Mouse (Mus musculus): ENCODE data around the gene Sec61g.
A peak's percentile ranks its signal among the peaks of the same experiment; 100 is the strongest.
"Not testable (repeated sequence)": the region's sequence is repeated elsewhere in the genome, so short reads cannot be mapped to it uniquely, and the experiment has no call there.

Sec61g gene

GRCm38 (mm10) chr11:16508052-16508654, at the start of gene Sec61g:
Gene Sec61g (minus strand): TSS chr11:16508484.
- DNase-seq (ENCODE audit: low spot score in 2 of 2) = peak; percentile 87 to 93

DNA sequence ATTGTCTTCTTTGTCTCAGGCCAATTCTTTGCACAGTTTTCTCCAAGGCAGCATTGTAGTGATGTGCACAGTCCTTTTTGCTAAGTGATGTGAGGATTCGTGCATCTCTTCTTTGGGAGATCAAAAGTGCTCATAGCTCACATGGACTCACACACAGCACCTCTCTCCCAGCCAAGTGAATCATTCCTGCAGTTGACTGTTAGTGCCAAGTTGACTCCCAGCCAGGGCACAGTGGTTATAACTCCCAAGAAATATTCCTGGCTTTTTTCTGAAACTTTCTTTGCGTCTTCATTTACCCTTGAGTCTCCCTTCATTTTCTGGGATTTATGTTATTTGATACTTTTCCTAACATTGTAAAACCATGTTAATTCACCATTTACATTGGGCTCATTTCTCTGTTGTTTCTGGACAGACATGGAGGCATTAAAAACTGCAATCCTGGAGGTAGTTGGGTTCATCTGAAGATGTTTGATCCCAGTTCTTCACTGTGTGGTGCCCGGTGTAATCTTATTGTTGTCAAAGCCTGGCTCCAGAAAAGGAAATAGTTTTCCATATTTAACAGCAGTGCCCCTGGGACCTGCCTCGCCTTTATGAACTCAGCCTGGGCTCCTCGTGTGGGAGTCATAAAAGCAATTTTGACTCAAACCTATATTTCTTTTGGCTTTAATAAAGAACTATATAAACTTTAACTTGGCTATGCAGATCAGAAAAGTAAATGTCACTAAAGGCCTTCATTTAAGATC, 38.3 kb upstream of the Sec61g start:
- no peak for DNase-seq (ENCODE audit: low spot score in 2 of 2)

GRCm38 (mm10) chr11:16537379-16537778, 29.1 kb upstream of the Sec61g start:
- DNase-seq (ENCODE audit: low spot score in 2 of 2) = no peak

DNA sequence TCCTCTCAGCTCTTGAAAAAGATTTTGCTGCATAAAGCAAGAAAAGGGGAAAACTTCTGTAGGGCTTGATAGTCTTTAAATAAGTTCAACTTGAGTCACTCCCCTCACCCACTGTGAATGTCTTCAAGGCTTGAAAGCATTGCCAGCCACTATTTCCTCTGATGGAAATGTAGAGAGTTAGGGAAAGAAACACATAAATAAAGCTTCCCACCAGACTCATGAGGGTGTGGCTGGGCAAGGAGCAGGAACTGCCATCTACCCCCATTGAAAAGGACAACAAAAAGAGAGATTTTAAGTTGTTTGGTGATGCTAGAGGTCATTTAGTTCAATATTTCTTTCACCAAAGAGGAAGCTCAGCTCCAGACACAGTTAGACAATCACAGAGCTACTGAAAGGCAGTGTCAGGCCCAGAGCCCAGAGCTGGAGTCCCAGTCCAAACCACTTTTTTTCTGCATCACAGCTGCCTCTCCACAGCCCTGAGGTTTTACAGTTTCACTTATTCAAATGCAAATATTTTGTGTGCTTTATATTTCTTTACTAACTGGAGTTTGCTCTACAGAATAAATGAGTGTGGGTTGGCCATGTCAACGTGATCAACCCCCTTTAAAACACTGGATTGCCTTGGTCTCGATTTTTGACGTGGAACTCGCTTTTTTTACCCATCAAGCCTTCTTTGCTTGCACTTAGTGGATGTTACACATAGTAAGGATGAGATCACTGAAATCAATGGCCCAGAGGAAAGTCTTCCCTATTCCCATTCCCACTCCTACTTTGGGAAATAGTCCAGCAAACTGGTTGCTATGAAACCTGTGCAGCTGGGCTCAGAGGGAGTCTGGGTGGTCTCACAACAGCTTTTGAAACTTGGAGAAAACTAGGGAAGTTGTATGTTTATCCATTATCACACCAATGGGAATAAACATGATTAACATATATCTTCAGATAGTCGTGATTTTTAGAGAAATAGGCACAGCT, 26.6 kb upstream of the Sec61g start:
- no peak for DNase-seq (ENCODE audit: low spot score in 2 of 2)

DNA sequence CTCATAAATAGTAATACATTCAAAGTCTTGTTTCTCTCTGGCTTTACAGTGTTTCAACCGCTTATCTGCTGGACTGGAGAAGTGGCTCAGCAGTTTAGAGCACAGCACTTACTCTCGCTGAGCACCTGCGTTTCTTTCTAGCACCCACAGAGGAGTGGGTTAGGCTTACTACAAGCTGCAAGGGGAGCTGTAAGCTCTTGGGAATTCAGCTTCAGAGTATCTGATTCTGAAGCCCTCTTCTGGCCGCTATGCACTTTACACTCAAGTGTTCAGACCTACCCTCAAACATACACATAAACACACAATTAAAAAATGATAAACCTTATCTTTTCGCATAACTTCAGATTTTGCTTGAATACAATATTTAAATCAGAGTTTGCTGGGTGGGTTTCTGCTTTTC, 24.6 kb upstream of the Sec61g start:
- no peak for DNase-seq (ENCODE audit: low spot score in 2 of 2)

DNA sequence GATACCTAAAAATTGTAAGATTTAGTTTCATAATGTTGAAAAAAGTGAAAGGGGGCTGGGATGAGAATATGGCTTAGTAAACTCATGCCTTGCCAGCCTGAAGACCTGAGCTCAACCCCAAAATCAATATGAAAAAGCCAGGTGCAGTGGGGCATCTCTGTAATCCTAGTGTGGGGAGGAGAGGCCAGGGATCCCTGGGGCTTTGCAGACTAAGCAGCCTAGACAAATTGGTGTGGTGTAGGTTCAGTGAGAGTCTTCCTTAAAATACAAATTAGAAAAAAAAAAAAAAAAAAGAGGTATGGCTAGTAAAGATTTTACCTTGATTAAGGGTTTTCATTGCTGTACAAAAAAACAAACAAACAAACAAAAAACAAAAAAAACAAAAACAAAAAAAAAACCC, 20.6 kb upstream of the Sec61g start:
- DNase-seq (ENCODE audit: low spot score in 2 of 2) = no peak

- DNase-seq (ENCODE audit: low spot score in 2 of 2) = no peak
These were observed 20.1 kb upstream of the Sec61g start for GRCm38 (mm10) chr11:16528391-16528790.

GRCm38 (mm10) chr11:16527743-16528142, 19.5 kb upstream of the Sec61g start:
- DNase-seq (ENCODE audit: low spot score in 2 of 2) = no peak

DNA sequence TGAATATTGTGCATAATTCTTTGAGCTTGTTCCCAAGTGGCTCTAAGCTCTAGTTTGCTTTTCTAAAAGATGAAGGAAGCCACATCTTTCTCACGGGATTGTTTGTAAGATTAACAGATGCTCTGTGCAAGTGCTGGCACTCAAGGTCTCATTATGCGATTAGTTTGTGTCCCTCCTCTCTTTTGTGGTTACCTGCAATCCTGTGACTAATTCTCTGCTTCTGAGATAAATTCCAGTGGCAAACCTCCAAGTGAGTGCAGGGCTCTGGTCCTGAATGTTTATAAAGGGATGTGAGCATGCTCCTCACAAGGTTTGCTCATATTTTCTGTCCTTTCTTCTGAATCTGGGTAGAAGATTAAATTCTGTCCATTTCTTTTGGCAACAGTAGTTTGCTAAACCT, 18.2 kb upstream of the Sec61g start:
- DNase-seq (ENCODE audit: low spot score in 2 of 2) = no peak

GRCm38 (mm10) chr11:16525724-16526123, 17.4 kb upstream of the Sec61g start:
- DNase-seq (ENCODE audit: low spot score in 2 of 2) = no peak

GRCm38 (mm10) chr11:16524917-16525640, 16.8 kb upstream of the Sec61g start:
- DNase-seq (ENCODE audit: low spot score in 2 of 2) = no peak

DNA sequence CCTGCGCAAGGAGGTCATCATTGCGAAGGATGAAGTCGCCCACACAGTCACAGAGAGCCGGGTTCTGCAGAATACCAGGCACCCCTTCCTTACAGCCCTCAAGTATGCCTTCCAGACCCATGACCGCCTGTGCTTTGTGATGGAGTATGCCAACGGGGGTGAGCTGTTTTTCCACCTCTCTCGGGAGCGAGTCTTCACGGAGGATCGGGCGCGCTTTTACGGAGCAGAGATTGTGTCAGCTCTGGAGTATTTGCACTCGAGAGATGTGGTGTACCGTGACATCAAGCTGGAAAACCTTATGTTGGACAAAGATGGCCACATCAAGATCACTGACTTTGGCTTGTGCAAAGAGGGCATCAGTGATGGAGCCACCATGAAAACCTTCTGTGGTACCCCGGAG, 6.8 kb upstream of the Sec61g start:
- not testable (repeated sequence) for DNase-seq (ENCODE audit: low spot score in 2 of 2)

DNA sequence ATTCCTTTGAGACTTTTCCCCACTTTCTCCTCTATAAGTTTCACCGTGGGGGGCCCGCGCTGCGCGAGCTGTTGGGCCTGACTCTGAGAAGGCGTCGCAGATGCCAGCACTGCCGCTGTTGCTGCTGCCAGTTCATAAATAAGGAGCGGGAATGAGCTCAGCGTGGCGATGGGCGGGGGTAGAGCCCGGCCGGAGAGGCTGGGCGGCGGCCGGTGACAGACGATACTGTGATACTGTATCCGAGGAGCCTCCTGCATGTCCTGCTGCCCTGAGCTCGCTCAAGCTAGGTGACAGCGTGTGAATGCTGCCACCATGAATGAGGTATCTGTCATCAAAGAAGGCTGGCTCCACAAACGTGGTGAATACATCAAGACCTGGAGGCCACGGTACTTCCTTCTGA, 5.9 kb upstream of the Sec61g start:
- not testable (repeated sequence) for DNase-seq (ENCODE audit: low spot score in 2 of 2)

DNA sequence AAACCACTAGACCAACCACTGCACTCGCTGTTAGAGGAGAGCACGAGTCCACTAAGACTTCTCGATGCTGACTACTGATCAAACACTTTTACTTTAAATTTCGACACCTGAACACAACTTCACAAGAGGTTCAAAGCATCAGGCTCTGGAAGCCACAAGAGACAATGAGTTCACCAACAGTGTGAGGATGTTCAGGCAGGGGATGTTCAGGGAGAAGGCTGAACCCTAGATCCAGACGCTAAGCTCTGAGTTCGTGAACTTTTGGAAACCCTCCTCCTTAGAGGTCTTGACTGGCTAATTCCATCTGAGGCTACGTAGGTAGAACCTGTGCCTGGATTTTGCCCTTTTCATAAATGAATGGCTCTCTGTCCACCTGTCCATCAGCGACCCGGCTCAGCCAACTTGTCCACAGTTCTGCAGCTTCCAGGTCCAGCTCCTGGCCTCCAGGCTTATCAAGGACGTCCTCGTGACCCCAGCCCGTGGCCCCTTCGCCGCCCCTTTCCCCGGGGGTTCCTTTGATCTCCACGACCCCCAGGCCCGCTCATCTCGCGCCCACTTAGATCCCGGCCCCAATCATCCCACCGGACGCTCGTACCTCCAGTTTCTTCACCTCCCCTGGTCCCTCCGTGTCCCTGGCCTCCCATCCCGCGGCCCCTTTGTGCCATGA, 766 bp downstream of the Sec61g start:
- DNase-seq (ENCODE audit: low spot score in 2 of 2) = no peak

GRCm38 (mm10) chr11:16505999-16506398, 2.3 kb downstream of the Sec61g start:
- no peak for DNase-seq (ENCODE audit: low spot score in 2 of 2)

DNA sequence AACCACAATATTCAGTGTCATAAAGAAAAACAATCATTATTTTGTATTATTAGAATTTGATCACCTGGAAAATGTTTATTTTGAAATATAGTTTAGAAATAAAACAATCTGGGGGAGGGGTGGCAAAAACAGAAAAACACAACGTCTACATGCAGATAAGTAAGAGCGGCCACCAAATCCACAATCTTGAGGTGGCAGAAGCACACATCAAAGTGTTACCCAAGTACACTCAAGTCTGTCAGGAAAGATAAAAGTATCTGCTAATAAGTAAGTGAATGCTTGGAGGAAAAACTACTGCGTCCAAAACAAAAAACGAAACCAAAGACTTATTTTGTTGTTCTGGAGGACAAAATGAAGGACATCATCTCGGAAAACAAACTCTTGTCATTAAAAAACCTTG, 5.1 kb downstream of the Sec61g start:
- DNase-seq (ENCODE audit: low spot score in 2 of 2) = no peak

DNA sequence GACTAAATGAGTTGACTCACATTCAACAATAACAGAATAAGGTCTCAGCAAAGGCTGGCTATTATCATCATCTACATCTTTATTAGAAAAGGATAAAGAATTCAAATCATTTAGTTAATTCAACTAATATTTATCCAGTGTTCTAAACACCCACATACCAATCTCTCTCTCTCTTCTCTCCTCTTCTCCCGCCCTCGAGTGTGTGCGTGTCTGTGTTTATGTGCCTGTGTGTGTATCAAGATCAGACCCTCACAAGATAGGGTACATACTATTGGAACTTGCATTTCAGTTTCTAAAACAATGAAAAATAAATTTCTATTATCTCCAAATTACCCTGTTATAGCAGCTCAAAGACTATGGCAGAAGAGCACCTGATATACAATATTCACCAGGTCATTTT, 5.5 kb downstream of the Sec61g start:
- no peak for DNase-seq (ENCODE audit: low spot score in 2 of 2)

GRCm38 (mm10) chr11:16498756-16499680, 9.3 kb downstream of the Sec61g start:
- no peak for DNase-seq (ENCODE audit: low spot score in 2 of 2)

All from frontal cortex, postnatal 10 days (tissue).